Mouse (Mus musculus) heart, postnatal 0 days (tissue): Measurements from ENCODE around the gene Nrg4.

Experiments used
- CTCF ChIP-seq: IDR thresholded peaks from 2 replicates; pipeline ENCODE4 v1.5.1; 2016; ENCODE audit warnings: antibody characterized with exemption, control low read depth, low read depth
- EP300 ChIP-seq: IDR thresholded peaks from 2 replicates; pipeline ENCODE4 v1.6.1; 2016; ENCODE audit warnings: antibody characterized with exemption, low read depth

DNA sequence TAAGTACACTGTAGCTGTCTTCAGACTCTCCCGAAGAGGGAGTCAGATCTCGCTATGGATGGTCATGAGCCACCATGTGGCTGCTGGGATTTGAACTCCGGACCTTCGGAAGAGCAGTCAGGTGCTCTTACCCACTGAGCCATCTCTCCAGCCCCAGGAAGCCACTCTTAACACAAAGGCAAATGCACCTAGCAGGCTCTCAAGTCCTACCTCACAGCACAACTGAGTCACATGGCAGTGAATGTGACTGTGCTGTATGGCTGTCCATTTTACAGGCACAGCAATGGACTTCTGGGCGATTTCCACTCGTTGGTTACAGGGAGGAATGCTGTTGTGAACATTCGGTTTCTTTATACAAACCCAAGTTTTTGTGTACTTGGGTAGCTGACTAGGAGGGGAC, 94.1 kb downstream of the Nrg4 start:
- TF ChIP-seq EP300: no peak
- TF ChIP-seq CTCF: no peak
